Mouse (Mus musculus) small intestine, adult 2 months (tissue): Measurements from ENCODE around the gene Rabl6.

ENCODE experiments used
- CTCF ChIP-seq: fragments of 200-500 bp; IDR thresholded peaks from 2 replicates; pipeline ENCODE4 v1.5.1; 2012; ENCODE audit warnings: low read depth, mild to moderate bottlenecking, control low read depth, inconsistent platforms, low read length, moderate library complexity, mixed read lengths; ENCODE audit not compliant: insufficient replicate concordance, insufficient read length; ENCODE audit errors: extremely low read depth
- POLR2A ChIP-seq: fragments of 200-500 bp; IDR thresholded peaks from 2 replicates; pipeline ENCODE4 v1.6.1; 2012; ENCODE audit warnings: low read depth, mild to moderate bottlenecking, control low read depth, inconsistent platforms, low read length, moderate library complexity

- TF ChIP-seq POLR2A (no peak), CTCF (no peak)
Measured at GRCm38 (mm10) chr2:25657652-25658051, 49.3 kb upstream of the Rabl6 start, which contains the start of gene Lcn5.
